Mouse (Mus musculus): ENCODE results near the gene Asb4.

DNA sequence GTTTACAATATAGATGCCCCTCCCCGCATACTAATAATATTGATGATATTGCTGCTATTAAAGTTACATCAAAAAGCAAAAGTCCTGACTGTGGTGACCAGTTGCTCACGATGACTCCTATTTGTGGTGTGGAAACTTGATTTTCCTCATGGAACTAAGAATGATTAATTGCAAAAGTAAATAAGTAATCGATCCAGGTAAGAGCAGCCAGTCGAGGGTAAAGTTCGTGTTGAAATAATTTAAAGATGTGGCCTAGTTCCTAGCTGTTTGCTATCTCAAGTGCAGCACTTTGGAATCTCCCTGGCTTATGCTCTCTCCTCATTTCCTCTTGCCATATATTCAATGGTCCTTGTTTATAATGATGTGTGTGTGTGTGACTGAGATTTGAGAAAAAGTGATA, 66.7 kb downstream of the Asb4 start:
- no peak for TF ChIP-seq MYOG (IDR thresholded peaks at IDR 0.05; ENCODE audit: control insufficient read depth in 1 of 3, insufficient read depth in 1 of 3, insufficient read length in 2 of 3, low read depth in 2 of 3)
- no peak for TF ChIP-seq E2F4 (IDR thresholded peaks at IDR 0.05; ENCODE audit: insufficient read depth)
- TF ChIP-seq POLR2A (IDR thresholded peaks at IDR 0.05; ENCODE audit: insufficient read length, low read depth), result no peak
- no peak for TF ChIP-seq USF1 (IDR thresholded peaks at IDR 0.05; ENCODE audit: low read depth)
- no peak for TF ChIP-seq MAX (IDR thresholded peaks at IDR 0.05; ENCODE audit: low read depth)

Data from myocyte (in vitro differentiated cells).